Mouse (Mus musculus): ENCODE results near the gene Slc16a6. TPM values are rescaled to one million over a fixed set of nuclear protein-coding genes. Genes with fewer than 3 reads are reported as not detected.
"Not testable (repeated sequence)": the region's sequence is repeated elsewhere in the genome, so short reads cannot be mapped to it uniquely, and the experiment has no call there.

The Slc16a6 gene
- 10 to 100 TPM in 1 of 2 experiments, 1 to 10 TPM in 1; 7.7 to 11.4 TPM for total RNA-seq (2021)

GRCm38 (mm10) chr11:109473171-109474085 is at the start of gene Slc16a6, which contains the start of gene Arsg:
Gene Slc16a6, minus strand, starts transcription at chr11:109473598.
Gene Arsg, plus strand, starts transcription at chr11:109473374.
- peak; percentile 65 to 70 for DNase-seq (ENCODE audit: extremely low spot score in 1 of 2, low spot score in 1 of 2)

DNA sequence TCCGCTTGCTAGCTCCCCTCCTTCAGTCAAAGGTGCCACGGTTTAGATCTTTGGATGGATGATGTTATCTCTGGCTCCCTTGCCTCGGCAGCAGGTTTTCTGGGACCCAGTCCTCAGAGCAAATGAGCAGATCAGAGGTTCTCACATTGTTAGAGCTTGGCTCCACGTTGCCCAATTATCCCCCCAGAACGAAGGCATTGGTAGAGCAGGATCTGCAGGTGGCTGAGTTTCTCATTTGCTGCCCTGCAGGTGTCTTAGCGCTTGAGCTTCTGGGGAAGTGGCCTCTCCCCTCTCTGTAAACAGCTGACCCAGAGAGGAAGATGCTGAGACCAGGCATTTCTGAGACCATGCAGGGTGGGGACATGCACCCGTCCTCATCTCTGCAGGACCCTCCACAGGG is 47.6 kb upstream of the Slc16a6 start:
- DNase-seq (ENCODE audit: extremely low spot score in 1 of 2, low spot score in 1 of 2): no peak

- no peak for DNase-seq (ENCODE audit: extremely low spot score in 1 of 2, low spot score in 1 of 2)
These were observed 44.4 kb upstream of the Slc16a6 start for GRCm38 (mm10) chr11:109517816-109518215.

DNA sequence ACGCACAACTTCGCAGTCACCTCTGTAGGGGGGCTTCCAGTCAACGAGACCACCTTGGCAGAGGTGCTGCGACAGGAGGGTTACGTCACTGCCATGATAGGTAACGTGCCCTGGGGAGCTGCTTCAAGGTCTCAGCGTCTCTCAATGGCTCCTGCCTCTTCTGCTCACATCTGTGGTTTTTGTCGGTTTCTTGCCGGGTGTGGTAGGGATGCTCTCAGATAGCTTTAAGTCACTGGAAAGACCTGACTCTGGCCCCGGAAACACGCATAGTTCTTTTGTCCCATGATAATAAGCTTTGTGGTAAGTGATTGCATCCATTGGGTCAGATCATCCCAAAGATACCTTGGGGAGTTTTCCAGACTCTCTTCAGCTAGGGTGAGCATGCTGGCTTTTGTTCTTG is 43.9 kb upstream of the Slc16a6 start:
- no peak for DNase-seq (ENCODE audit: extremely low spot score in 1 of 2, low spot score in 1 of 2)

GRCm38 (mm10) chr11:109514064-109514612 is 40.7 kb upstream of the Slc16a6 start:
- no peak for DNase-seq (ENCODE audit: extremely low spot score in 1 of 2, low spot score in 1 of 2)

GRCm38 (mm10) chr11:109512995-109513675 is 39.7 kb upstream of the Slc16a6 start:
- no peak for DNase-seq (ENCODE audit: extremely low spot score in 1 of 2, low spot score in 1 of 2)

DNA sequence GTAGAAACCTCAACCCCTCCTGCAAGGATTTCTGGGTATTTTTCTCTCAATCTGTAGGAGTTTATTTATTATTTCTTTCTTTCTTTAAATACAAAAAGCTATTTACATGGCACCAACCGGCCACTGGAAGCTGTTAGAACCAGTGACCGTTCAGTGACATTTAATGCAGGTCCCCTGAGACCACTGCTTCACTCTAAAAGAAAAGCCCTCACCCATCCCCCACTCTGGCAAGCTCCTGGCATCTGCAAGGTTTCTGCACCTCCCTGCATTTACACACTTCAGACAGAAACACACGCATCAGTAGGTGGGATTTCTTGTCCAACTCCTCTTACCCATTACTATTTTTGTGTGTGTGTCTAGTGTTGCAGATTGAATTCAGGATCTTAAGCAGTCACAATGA is 33.7 kb upstream of the Slc16a6 start:
- no peak for DNase-seq (ENCODE audit: extremely low spot score in 1 of 2, low spot score in 1 of 2)

- DNase-seq (ENCODE audit: extremely low spot score in 1 of 2, low spot score in 1 of 2): no peak
These were observed 32.4 kb upstream of the Slc16a6 start for GRCm38 (mm10) chr11:109505823-109506222.

GRCm38 (mm10) chr11:109504977-109505376 is 31.6 kb upstream of the Slc16a6 start:
- no peak for DNase-seq (ENCODE audit: extremely low spot score in 1 of 2, low spot score in 1 of 2)

DNA sequence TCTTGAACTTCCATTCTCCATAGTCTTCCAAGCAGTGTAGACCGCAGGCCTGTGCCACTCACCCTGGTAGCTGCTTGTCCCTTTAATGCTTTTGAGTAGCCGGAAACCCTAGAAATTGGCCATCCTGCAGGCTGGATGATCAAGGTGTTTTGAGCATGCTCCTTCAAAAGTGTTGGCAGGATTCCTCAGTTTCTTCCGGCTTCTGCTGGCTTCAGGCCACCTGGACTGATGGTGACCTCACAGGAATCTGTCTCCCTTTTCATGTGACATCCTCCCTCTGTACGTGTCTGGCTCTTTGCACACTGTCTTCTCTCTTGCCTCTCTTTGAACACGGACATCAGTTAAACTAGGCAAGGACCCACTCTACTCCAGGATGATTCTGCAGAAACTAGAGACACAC is 26.8 kb upstream of the Slc16a6 start:
- no peak for DNase-seq (ENCODE audit: extremely low spot score in 1 of 2, low spot score in 1 of 2)

DNA sequence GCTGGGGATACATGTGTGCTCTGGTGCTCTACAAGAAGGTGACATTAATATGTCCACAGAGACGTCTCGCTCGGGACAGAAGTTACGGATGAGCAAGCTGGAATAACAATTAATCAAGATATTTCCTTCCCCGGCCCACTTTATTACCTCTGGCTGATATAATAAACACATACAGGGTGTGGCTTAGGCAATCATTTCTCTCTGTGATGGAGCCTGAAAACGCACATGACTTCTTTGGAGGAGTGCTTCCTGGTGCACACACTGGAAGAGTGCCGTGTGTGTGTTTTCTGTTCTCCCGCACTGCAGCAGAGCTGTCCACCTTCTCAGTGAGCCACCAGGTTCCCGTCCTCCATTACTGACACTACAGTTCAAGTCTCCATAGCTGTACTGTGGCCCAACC is 24.6 kb upstream of the Slc16a6 start:
- DNase-seq (ENCODE audit: extremely low spot score in 1 of 2, low spot score in 1 of 2): no peak

DNA sequence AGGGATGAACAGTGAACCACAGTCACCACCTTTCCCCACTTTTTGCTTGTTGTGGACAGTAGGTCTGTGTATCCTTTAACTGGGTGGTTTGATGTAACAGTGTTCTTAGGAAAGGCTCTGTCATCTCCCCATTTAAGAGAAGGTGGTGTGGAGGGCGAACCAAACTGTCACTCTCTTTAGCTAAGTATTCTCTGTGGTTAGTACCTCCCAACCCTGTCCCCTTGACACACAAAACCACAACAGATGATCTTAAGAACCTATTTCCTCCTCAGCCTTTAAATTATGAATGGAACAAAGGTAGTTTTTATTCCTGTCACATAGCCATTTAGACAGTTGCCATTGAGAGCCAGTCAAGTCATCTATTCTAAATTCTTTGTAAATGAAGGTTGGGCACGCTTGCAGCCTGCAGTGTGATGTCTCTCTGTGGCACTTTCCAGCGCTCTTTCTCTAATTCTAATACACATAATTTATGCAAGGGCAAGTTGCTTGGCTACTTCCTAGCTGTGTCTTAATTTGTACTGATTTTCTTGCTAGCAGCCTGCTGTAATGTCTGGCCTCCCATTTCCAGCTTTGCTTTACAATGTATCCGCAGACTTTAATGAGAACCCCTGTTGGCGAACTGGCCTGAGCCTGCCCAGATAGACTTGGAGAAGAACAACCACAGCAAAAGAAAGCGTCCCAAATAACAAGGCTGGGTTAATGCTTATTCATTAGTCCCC is 23.8 kb upstream of the Slc16a6 start:
- DNase-seq (ENCODE audit: extremely low spot score in 1 of 2, low spot score in 1 of 2): no peak

- DNase-seq (ENCODE audit: extremely low spot score in 1 of 2, low spot score in 1 of 2): no peak
These were observed 23.1 kb upstream of the Slc16a6 start for GRCm38 (mm10) chr11:109496475-109496993.

DNA sequence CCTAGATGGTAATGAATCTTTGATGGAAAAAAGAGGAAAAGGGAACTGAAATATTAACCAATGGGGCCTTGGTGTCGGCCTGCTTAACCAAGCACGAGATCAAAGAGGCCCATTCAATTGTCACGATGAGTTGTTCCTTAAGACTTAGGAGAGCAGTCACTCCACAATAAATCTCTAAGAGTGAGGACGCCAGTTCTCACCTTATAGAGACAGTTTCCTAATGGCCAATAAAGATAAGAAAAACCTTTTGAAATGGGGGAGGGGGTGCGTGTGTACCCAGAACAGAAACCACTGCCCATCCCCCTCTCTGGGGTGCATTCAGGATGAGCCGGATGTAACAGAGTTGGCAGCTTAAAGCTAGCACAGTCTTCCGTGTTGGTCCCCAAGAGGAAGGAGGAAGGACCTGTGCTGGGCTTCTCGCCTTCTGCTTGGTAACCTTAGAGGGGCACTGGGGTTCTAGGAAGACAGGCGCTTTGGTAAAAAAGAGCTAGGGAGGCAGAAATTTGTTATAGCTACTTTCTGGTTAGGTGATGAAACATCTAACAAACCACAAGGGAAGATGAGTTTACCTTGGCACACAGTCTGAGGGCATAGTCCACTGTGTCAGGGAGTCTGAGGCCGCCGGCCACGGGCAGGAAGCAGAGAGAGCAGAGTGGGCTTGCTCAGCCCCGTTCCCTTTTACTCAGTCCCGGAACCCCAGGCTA is 22.5 kb upstream of the Slc16a6 start:
- no peak for DNase-seq (ENCODE audit: extremely low spot score in 1 of 2, low spot score in 1 of 2)

- no peak for DNase-seq (ENCODE audit: extremely low spot score in 1 of 2, low spot score in 1 of 2)
These were observed 21.7 kb upstream of the Slc16a6 start for GRCm38 (mm10) chr11:109494890-109495770.

DNA sequence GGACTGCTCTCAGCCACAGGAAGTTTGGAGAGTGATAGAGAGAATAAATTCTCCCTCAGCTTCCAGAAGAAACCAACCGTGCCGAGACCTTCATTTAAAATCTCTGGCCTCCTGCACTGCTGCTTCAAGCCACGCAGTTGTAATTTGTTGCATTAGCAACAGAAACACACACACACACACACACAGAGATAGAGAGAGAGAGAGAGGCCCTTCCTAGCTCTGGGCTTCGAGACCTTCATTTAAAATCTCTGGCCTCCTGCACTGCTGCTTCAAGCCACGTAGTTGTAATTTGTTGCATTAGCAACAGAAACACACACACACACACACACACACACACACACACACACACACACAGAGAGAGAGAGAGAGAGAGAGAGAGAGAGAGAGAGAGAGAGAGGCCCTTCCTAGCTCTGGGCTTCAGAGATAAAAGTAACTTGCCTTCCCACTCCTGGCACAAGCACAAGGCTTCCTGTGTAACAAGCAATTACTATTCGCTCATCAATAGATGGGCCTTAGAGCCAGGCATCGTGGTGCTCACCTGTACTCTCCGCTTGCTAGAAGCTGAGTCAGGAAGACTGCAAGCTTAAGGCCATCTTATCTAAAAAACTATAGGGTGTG is 19.6 kb upstream of the Slc16a6 start:
- not testable (repeated sequence) for DNase-seq (ENCODE audit: extremely low spot score in 1 of 2, low spot score in 1 of 2)

GRCm38 (mm10) chr11:109491844-109492243 is 18.4 kb upstream of the Slc16a6 start:
- DNase-seq (ENCODE audit: extremely low spot score in 1 of 2, low spot score in 1 of 2): no peak

DNA sequence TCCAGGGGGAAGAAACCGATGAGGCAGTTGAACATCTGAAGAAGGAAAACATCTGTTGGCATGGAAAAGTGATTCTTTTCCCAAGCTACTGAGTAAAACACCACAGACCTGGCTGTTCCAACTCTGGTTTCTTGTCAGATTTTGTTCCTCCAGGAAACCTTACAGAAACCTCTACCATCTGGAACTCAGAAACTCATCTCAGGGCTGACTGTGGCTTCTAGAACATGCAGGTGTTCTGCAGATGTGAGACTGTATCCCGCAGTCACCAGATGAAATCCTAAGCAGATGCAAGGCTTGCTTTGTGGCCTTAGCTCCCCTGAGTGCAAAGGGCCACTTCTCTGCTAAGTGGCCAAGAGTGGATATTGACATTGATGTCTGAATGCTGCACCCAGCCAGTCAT is 16.4 kb upstream of the Slc16a6 start:
- no peak for DNase-seq (ENCODE audit: extremely low spot score in 1 of 2, low spot score in 1 of 2)
